Mouse (Mus musculus): Measurements from ENCODE around the gene Mogs. TPM values are rescaled to one million over a fixed set of nuclear protein-coding genes. Genes with fewer than 3 reads are reported as not detected.

The Mogs gene
- 21.6 and 23.5 TPM in 2 replicates for polyA plus RNA-seq (2015; fragmentation: Nextera tagmentation; extraction: Ambion mirVana)

DNA sequence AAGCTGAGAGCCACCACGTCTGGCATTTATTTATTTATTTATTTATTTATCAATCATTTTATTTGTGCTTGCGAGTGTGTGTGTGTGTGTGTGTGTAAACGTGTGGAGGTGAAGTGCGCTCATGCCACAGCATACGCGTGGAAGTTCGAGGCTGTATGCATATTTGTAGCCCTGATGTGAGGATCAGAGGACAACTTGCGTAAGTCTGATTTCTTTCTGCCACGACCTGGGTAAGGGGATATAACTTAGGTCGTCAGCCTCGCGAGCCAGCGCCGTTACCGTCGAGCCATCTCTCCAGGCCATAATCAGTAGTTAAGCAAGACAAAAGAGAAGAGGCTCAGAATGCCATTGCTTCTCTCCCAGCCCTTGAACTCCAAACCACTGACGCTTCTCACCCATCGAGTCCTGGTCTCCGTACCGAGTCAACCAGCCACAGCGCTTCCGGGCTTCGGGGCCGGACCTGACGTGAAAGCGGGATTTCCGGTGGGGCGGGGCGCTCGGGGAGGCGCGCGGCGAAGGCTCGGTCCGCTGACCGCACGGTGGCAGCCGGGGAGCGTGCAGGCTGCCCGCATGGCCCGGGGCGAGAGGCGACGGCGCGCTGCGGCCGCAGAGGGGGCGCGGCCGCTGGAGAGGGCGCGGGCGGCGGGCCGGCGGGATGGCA lies at the start of gene Mogs:
Gene Mogs (plus strand): TSS at position 486 of the 661 bp plus-strand sequence.
- no peak for TF ChIP-seq EP300 (IDR thresholded peaks at IDR 0.05)
- TF ChIP-seq CTCF (IDR thresholded peaks at IDR 0.05) = peak; percentile 73
- under 1% methylated on average over 58 of the region's 58 CpGs for WGBS
- Histone ChIP-seq H3K4me3 (ENCODE audit: low read depth, low read length) (peak within 1 kb of the TSS; percentile 67), H3K9me3 (ENCODE audit: low read length) (no peaks in the 10 kb centered on the region), H3K27ac (ENCODE audit: low read length) (peak within 1 kb of the TSS; percentile 88), H3K36me3 (ENCODE audit: insufficient read depth, low read length) (no peaks in the 10 kb centered on the region), H3K4me2 (replicated peaks; ENCODE audit: low read depth, low read length) (peak within 1 kb of the TSS; percentile 93), H3K27me3 (replicated peaks; ENCODE audit: insufficient read depth, low read length) (no peaks in the 10 kb centered on the region), H3K9ac (replicated peaks; ENCODE audit: low read depth) (peak within 1 kb of the TSS; percentile 55), H3K4me1 (ENCODE audit: insufficient read depth, low read depth, low read length) (peaks cover 6% of the 10 kb centered on the region)
- peak; percentile 96 for DNase-seq (ENCODE audit: low spot score)
- peak; percentile 97 for ATAC-seq

DNA sequence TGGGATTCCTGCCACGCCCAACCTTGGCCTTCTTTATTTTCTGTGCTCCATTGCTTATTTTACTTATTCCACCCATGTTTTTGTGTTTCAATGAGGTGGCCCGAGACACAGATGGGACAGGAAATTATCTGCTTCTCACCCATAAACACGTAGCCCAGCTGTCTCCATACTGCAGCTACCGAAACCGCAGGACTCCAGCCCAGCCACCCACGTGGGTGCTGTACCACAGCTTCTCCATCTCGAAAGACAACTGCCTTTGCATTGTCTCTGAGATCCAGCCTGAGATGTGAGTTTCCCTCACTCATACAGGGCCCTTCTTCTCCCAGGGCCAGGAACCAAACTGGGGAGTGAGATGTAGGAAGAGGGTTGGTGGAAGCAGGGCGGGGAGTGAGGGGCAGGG lies 49.3 kb upstream of the Mogs start:
- TF ChIP-seq CTCF (IDR thresholded peaks at IDR 0.05) (no peak), EP300 (IDR thresholded peaks at IDR 0.05) (no peak)
- Histone ChIP-seq H3K4me2 (replicated peaks; ENCODE audit: low read depth, low read length) (no peak overlapping the region), H3K36me3 (ENCODE audit: insufficient read depth, low read length) (no peaks in the 10 kb centered on the region), H3K27me3 (replicated peaks; ENCODE audit: insufficient read depth, low read length) (peaks cover 76% of the 10 kb centered on the region), H3K9ac (replicated peaks; ENCODE audit: low read depth) (no peak overlapping the region), H3K4me1 (ENCODE audit: insufficient read depth, low read depth, low read length) (peaks cover 3% of the 10 kb centered on the region; the same call in 1 of the 2 replicates), H3K9me3 (ENCODE audit: low read length) (no peaks in the 10 kb centered on the region), H3K4me3 (ENCODE audit: low read depth, low read length) (no peak overlapping the region; the same call in 1 of the 2 replicates), H3K27ac (ENCODE audit: low read length) (no peak overlapping the region)
- DNase-seq (ENCODE audit: low spot score) (no peak), ATAC-seq (no peak)
- WGBS = 30% methylated on average over 8 of the region's 8 CpGs

- peaks cover 3% of the 10 kb centered on the region; the same call in 1 of the 2 replicates for H3K4me1 ChIP-seq (ENCODE audit: insufficient read depth, low read depth, low read length)
- WGBS = 25% methylated on average over 6 of the region's 6 CpGs
- H3K9me3 ChIP-seq (ENCODE audit: low read length) = no peaks in the 10 kb centered on the region
- no peak for ATAC-seq
- no peak overlapping the region; the same call in 1 of the 2 replicates for H3K4me3 ChIP-seq (ENCODE audit: low read depth, low read length)
- H3K27me3 ChIP-seq (replicated peaks; ENCODE audit: insufficient read depth, low read length) = peaks cover 80% of the 10 kb centered on the region
- no peak for TF ChIP-seq CTCF (IDR thresholded peaks at IDR 0.05)
- no peak for TF ChIP-seq EP300 (IDR thresholded peaks at IDR 0.05)
- DNase-seq (ENCODE audit: low spot score) = no peak
- H3K27ac ChIP-seq (ENCODE audit: low read length) = no peak overlapping the region
- no peak overlapping the region for H3K4me2 ChIP-seq (replicated peaks; ENCODE audit: low read depth, low read length)
- no peaks in the 10 kb centered on the region for H3K36me3 ChIP-seq (ENCODE audit: insufficient read depth, low read length)
- no peak overlapping the region for H3K9ac ChIP-seq (replicated peaks; ENCODE audit: low read depth)
These were observed 48.9 kb upstream of the Mogs start for GRCm38 (mm10) chr6:83066441-83066840.

- Histone ChIP-seq H3K9ac (replicated peaks; ENCODE audit: low read depth) (no peak overlapping the region), H3K27ac (ENCODE audit: low read length) (no peak overlapping the region), H3K9me3 (ENCODE audit: low read length) (no peaks in the 10 kb centered on the region), H3K4me2 (replicated peaks; ENCODE audit: low read depth, low read length) (peak overlapping the region; percentile 55; the same call in 1 of the 2 replicates), H3K27me3 (replicated peaks; ENCODE audit: insufficient read depth, low read length) (peaks cover 81% of the 10 kb centered on the region), H3K4me3 (ENCODE audit: low read depth, low read length) (peak overlapping the region; percentile 31; the same call in 1 of the 2 replicates), H3K36me3 (ENCODE audit: insufficient read depth, low read length) (no peaks in the 10 kb centered on the region), H3K4me1 (ENCODE audit: insufficient read depth, low read depth, low read length) (peaks cover 3% of the 10 kb centered on the region; the same call in 1 of the 2 replicates)
- WGBS = 7% methylated on average over 8 of the region's 8 CpGs
- ATAC-seq = no peak
- TF ChIP-seq CTCF (IDR thresholded peaks at IDR 0.05) (no peak), EP300 (IDR thresholded peaks at IDR 0.05) (no peak)
- no peak for DNase-seq (ENCODE audit: low spot score)
These were observed 47.1 kb upstream of the Mogs start for GRCm38 (mm10) chr6:83068221-83068620.

GRCm38 (mm10) chr6:83068706-83069487 lies 46.4 kb upstream of the Mogs start:
- Histone ChIP-seq H3K4me1 (ENCODE audit: insufficient read depth, low read depth, low read length) (peaks cover 3% of the 10 kb centered on the region; the same call in 1 of the 2 replicates), H3K4me2 (replicated peaks; ENCODE audit: low read depth, low read length) (peak overlapping the region; percentile 55), H3K27ac (ENCODE audit: low read length) (no peak overlapping the region), H3K4me3 (ENCODE audit: low read depth, low read length) (peak overlapping the region; percentile 31; the same call in 1 of the 2 replicates), H3K9me3 (ENCODE audit: low read length) (no peaks in the 10 kb centered on the region), H3K36me3 (ENCODE audit: insufficient read depth, low read length) (no peaks in the 10 kb centered on the region), H3K27me3 (replicated peaks; ENCODE audit: insufficient read depth, low read length) (peaks cover 80% of the 10 kb centered on the region), H3K9ac (replicated peaks; ENCODE audit: low read depth) (no peak overlapping the region)
- TF ChIP-seq EP300 (IDR thresholded peaks at IDR 0.05) (no peak), CTCF (IDR thresholded peaks at IDR 0.05) (no peak)
- DNase-seq (ENCODE audit: low spot score) (peak; percentile 26), ATAC-seq (peak; percentile 41; the same call in 1 of the 2 replicates)
- WGBS = 1% methylated on average over 80 of the region's 81 CpGs
